Mouse (Mus musculus) hindbrain, embryonic 14.5 days (tissue): ENCODE measurements at regions not wholly inside any gene's neighbourhood (a gene's known extent, or its start where the extent isn't known, plus 50 kb on each side); places are given as distances from the start of the nearest gene placed in this dataset.

Experiments
- ATAC-seq: fragments of 200-750 bp; cut with Nextera tagmentation; 2 replicates; pipeline ENCODE4 v1.8.0; 2017; ENCODE audit warnings: moderate number of reproducible peaks, mild to moderate bottlenecking, moderate TSS enrichment, moderate library complexity; ENCODE audit not compliant: low FRiP score
- DNase-seq: peaks from one replicate; pipeline ENCODE4 v3.0.0-alpha.2; 2015; ENCODE audit warnings: low spot score
- H3K27ac ChIP-seq: fragments of 300-500 bp; sonication (generic); 2 replicates; pipeline ENCODE4 v1.5.1; 2014; ENCODE audit warnings: mild to moderate bottlenecking, moderate library complexity
- H3K27me3 ChIP-seq: fragments of 300-500 bp; sonication (generic); 2 replicates; pipeline ENCODE4 v1.6.1; 2014; ENCODE audit warnings: mild to moderate bottlenecking, low read length, mixed read lengths; ENCODE audit not compliant: control insufficient read depth, insufficient read depth
- H3K36me3 ChIP-seq: fragments of 300-500 bp; sonication (generic); replicated peaks from 2 replicates; pipeline ENCODE4 v1.6.1; 2014; ENCODE audit not compliant: control insufficient read depth, insufficient read depth
- H3K4me1 ChIP-seq: fragments of 300-500 bp; sonication (generic); replicated peaks from 2 replicates; pipeline ENCODE4 v1.6.1; 2014; ENCODE audit warnings: antibody characterized with exemption, low read length, mixed read lengths; ENCODE audit not compliant: control insufficient read depth, insufficient read depth
- H3K4me2 ChIP-seq: fragments of 300-500 bp; sonication (generic); replicated peaks from 2 replicates; pipeline ENCODE4 v1.6.1; 2014; ENCODE audit warnings: mild to moderate bottlenecking, moderate library complexity
- H3K4me3 ChIP-seq: fragments of 300-500 bp; sonication (generic); replicated peaks from 2 replicates; pipeline ENCODE4 v1.5.1; 2014; ENCODE audit warnings: mild to moderate bottlenecking, low read length
- H3K9ac ChIP-seq: fragments of 300-500 bp; sonication (generic); 2 replicates; pipeline ENCODE4 v1.6.1; 2014
- H3K9me3 ChIP-seq: fragments of 300-500 bp; sonication (generic); 2 replicates; pipeline ENCODE4 v1.6.1; 2016; ENCODE audit warnings: low read length; ENCODE audit not compliant: control insufficient read depth
- WGBS: fragments of 180-500 bp; shearing (Covaris S2); extraction: QIAGEN DNeasy Blood & Tissue Kit; methylation state at CpG from one replicate; pipeline ENCODE4 v1.1.7; 2014; 5-methylcytosine and 5-hydroxymethylcytosine counted together

DNA sequence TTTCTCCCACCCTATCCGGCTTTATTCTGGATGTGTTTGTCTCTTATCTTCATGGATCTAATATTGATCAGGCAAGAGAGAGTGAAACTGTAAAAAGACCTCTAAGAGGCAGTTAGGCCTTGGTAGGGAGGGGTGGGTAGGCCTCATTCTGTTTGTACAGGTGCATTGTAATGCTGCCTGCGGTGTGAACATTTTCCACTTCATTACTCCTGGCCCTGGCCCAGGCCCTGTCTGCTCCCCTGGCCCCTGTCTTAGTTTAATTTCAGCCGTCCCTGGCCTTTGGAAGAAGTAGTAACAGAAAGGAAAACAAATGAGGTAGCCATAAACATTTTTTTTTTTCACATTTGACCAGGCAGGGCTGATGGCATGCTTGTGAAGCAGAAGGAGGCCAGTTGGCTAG, 81.8 kb upstream of the Jun start:
- Histone ChIP-seq H3K36me3 (no peaks in the 10 kb centered on the region), H3K9ac (no peak overlapping the region), H3K4me2 (no peak overlapping the region), H3K27ac (no peak overlapping the region), H3K27me3 (0 out of 2 replicates have a peak, but pooled peaks cover 4% of the 10 kb centered on the region), H3K4me1 (peaks cover 23% of the 10 kb centered on the region; the same call in 1 of the 2 replicates), H3K9me3 (no peaks in the 10 kb centered on the region), H3K4me3 (no peak overlapping the region)
- 24% methylated on average over 3 of the region's 3 CpGs for WGBS
- DNase-seq (no peak), ATAC-seq (no peak)

DNA sequence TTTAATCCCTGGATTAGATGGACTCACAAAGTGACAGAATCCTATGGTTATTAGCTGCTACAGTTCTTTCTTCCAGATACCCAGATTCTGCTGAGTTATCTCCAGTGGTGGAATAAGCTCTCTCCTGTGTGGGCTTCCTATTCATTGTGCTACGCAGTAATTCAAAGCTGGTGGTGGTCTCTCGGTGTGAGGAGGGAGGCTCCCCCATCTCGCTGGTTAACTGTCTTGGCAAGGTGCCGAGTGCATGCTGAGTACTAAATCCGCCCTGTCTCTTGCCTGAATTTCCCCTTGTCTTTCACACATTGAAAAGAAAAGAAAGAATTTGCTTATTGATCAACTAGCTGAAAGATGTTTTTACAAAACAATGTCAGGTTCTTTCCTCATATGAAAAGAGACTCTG, 82.6 kb upstream of the Jun start:
- 8% methylated on average over 5 of the region's 5 CpGs for WGBS

DNA sequence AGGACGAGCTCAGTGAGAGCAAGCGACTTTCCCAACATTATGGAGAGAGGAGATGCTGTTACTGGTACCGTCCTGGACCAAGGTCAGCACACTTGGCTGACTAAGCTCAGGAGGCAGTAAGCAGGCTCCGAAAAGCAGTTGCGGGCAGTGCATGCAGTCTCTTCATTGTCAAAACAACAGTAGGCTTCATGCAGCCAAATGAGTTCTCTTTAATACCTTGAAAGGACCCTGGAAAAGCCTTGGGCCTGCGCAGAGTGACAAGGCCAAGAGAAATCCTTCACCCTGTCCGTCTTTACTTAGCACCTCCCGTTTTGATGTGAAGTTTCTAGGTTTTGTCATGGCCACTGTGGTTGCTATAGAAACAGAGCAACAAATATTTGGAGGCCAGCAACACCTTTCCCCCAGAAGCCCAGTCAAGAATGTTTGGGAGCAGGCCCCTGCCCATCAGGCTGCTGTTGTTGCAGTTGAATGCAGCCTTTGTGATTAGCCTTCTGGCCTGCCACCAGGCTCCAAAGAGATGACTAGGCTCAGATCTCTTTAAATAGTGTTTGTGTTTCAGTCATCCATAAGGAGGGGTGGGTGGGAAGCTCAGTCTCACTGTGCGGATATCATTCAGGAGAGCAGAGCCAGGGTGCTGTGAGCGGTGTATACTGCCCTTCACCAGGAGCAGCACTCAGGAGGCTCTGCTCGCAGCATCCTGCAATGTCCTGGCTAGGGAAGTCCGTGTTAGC, 85.6 kb upstream of the Jun start:
- 29% methylated on average over 12 of the region's 12 CpGs for WGBS
- Histone ChIP-seq H3K9ac (no peak overlapping the region), H3K9me3 (no peaks in the 10 kb centered on the region), H3K27ac (no peak overlapping the region), H3K36me3 (no peaks in the 10 kb centered on the region), H3K4me1 (peaks cover 23% of the 10 kb centered on the region; the same call in 1 of the 2 replicates), H3K4me3 (no peak overlapping the region), H3K27me3 (0 out of 2 replicates have a peak, but pooled peaks cover 4% of the 10 kb centered on the region), H3K4me2 (no peak overlapping the region)
- peak; percentile 78 for ATAC-seq
- no peak for DNase-seq

More for the DNA sequence above, 82.6 kb upstream of the Jun start:
- H3K9me3 ChIP-seq: no peaks in the 10 kb centered on the region
- no peak overlapping the region for H3K27ac ChIP-seq
- H3K27me3 ChIP-seq: 0 out of 2 replicates have a peak, but pooled peaks cover 4% of the 10 kb centered on the region
- peaks cover 23% of the 10 kb centered on the region; the same call in 1 of the 2 replicates for H3K4me1 ChIP-seq
- no peak overlapping the region for H3K4me3 ChIP-seq
- H3K36me3 ChIP-seq: no peaks in the 10 kb centered on the region
- H3K9ac ChIP-seq: no peak overlapping the region
- peak; percentile 56; the same call in 1 of the 2 replicates for ATAC-seq
- no peak overlapping the region for H3K4me2 ChIP-seq
- peak; percentile 62 for DNase-seq

DNA sequence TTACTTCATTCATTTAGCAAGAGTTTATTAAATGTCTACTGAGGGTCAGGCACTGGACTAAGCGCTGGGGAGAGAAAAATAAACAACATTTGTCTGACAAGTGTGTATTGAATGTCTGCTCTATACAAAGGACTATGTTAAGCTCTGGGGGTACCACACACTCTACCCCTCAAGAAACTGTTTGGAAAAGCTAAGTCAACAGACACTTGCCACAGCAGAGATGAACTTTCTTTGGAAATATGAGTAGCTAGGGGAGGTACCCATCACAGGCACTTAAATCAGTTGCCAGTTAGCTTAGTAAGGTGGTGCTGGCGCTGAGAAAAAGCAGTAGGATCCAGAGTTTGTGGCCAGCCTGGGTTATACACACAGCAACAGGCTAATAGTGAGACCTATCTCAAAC, 86.7 kb upstream of the Jun start:
- DNase-seq (no peak), ATAC-seq (no peak)
- no peak overlapping the region for H3K4me3 ChIP-seq
- H3K9me3 ChIP-seq: no peaks in the 10 kb centered on the region
- peaks cover 23% of the 10 kb centered on the region; the same call in 1 of the 2 replicates for H3K4me1 ChIP-seq
- H3K9ac ChIP-seq: no peak overlapping the region
- no peak overlapping the region for H3K4me2 ChIP-seq
- no peak overlapping the region for H3K27ac ChIP-seq
- H3K27me3 ChIP-seq: 0 out of 2 replicates have a peak, but pooled peaks cover 4% of the 10 kb centered on the region
- H3K36me3 ChIP-seq: no peaks in the 10 kb centered on the region
- whole genome bisulfite sequencing: 80% methylated on average over 2 of the region's 2 CpGs

DNA sequence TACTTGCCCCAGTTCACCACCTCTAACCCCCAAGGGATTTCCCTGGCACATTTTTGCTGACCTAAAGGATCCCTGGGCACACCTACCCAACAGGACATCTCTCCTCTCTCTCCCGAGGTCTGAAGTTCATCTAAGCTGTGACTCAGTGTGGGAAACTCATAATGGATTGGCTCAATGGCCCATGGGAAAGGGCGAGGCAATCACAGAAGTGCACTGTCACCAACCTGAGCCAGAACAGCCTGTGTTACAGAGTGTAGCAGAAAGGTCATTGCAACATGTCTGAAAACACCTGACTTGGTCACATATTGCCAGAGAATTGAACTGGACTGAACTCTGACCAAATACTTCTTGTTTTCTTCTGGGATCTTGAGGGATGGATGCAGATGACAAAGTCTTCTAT, 89.2 kb upstream of the Jun start:
- Histone ChIP-seq H3K9ac (no peak overlapping the region), H3K4me1 (0 out of 2 replicates have a peak, but pooled peaks cover 5% of the 10 kb centered on the region), H3K27ac (no peak overlapping the region), H3K27me3 (0 out of 2 replicates have a peak, but pooled peaks cover 4% of the 10 kb centered on the region), H3K4me3 (no peak overlapping the region), H3K36me3 (no peaks in the 10 kb centered on the region), H3K9me3 (no peaks in the 10 kb centered on the region), H3K4me2 (no peak overlapping the region)
- 81% methylated on average over 2 of the region's 2 CpGs for WGBS
- no peak for ATAC-seq
- no peak for DNase-seq

DNA sequence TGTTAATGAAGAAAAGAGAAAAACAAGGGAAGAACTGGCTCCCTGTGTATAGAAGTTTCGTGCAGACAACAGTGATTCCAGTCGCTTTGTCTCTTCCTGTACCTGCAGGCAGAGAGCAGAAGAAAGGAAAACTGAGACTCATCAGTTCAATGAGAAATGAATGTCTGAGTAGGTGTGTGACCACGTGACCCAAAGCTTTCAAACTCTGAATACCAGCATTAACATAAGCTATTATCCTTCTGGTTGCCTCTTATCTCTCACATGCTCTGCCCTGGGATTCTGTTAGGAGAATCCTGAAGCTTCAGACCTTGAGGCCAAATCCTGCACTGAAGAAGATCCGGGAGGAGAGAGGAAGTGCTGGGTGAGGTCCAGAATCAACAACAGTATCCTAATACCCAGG, 91.1 kb upstream of the Jun start:
- 0 out of 2 replicates have a peak, but pooled peaks cover 4% of the 10 kb centered on the region for H3K27me3 ChIP-seq
- no peaks in the 10 kb centered on the region for H3K36me3 ChIP-seq
- 0 out of 2 replicates have a peak, but pooled peaks cover 5% of the 10 kb centered on the region for H3K4me1 ChIP-seq
- 76% methylated on average over 4 of the region's 4 CpGs for WGBS
- H3K27ac ChIP-seq: no peak overlapping the region
- H3K9ac ChIP-seq: no peak overlapping the region
- H3K4me2 ChIP-seq: no peak overlapping the region
- ATAC-seq: no peak
- no peaks in the 10 kb centered on the region for H3K9me3 ChIP-seq
- H3K4me3 ChIP-seq: no peak overlapping the region
- no peak for DNase-seq

DNA sequence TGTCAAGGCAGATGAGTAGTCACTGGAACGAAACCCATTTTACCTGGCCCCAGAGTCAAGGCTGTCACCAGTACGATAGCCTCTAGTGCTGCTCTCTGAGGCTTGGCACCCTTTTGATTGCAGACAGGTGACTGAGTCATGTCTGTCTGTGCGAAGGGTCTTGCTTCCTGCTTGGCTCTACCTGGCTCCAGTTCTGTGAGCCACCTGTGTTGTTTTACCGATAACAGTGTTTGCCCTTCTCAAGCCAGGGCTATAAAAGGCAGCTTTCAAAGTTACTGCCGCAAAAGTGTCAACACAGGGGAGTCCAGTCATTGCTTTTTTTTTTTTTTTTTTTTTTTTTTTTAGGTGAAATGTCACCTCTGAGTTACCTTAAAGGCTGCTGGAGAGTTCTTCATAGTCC, 91.6 kb upstream of the Jun start:
- no peak overlapping the region for H3K9ac ChIP-seq
- H3K9me3 ChIP-seq: no peaks in the 10 kb centered on the region
- H3K4me3 ChIP-seq: no peak overlapping the region
- WGBS: 96% methylated on average over 5 of the region's 5 CpGs
- H3K4me1 ChIP-seq: 0 out of 2 replicates have a peak, but pooled peaks cover under 1% of the 10 kb centered on the region
- DNase-seq (no peak), ATAC-seq (no peak)
- no peak overlapping the region for H3K4me2 ChIP-seq
- no peaks in the 10 kb centered on the region for H3K36me3 ChIP-seq
- no peak overlapping the region for H3K27ac ChIP-seq
- H3K27me3 ChIP-seq: 0 out of 2 replicates have a peak, but pooled peaks cover 2% of the 10 kb centered on the region

DNA sequence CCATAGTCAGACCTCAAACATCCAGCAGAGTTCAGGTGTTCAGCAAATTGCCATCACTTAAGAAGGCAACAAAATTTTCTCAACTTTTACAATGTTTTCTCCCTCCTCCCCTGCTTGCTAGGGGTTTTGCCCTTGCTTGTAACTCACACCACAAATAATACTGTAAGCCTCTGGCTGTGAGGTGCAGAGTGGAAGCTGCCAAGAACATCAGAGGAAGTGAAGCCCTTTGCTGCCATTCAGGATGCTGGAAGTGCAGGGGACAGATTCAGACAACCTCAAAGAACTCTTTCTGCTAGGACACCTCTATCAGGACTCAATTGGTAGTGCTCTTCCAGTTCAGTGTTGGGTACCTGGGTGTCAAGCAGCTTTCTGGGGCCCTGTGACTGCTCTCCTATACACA, 92.4 kb upstream of the Jun start:
- H3K36me3 ChIP-seq: no peaks in the 10 kb centered on the region
- H3K4me3 ChIP-seq: no peak overlapping the region
- no peaks in the 10 kb centered on the region for H3K9me3 ChIP-seq
- no peak overlapping the region for H3K4me2 ChIP-seq
- H3K27me3 ChIP-seq: no peaks in the 10 kb centered on the region
- no peak for ATAC-seq
- no peak for DNase-seq
- no peak overlapping the region for H3K27ac ChIP-seq
- no peaks in the 10 kb centered on the region for H3K4me1 ChIP-seq
- H3K9ac ChIP-seq: no peak overlapping the region

DNA sequence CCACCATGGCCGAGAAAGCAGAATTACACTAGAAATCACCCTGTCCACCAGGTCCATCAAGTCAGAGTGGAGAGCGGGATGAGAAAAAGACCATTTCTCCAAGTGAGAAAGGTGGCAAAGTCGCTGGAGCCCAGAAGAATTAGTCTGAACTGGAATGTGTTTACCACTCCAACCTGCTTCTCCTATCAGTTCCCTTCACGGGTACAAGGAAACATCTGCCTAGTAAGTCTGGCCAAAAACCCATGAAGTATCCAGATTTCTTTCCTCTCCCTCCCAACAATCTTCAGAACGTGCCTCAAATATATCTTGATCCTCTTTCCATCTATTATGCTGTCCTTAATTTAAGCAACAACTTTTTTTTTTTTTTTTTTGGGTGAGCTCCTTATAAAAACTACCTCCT, 94.2 kb upstream of the Jun start:
- Histone ChIP-seq H3K36me3 (no peaks in the 10 kb centered on the region), H3K4me3 (no peak overlapping the region), H3K4me2 (no peak overlapping the region), H3K9me3 (no peaks in the 10 kb centered on the region), H3K9ac (no peak overlapping the region), H3K27me3 (no peaks in the 10 kb centered on the region), H3K27ac (no peak overlapping the region), H3K4me1 (no peaks in the 10 kb centered on the region)
- 95% methylated on average over 5 of the region's 5 CpGs for WGBS
- ATAC-seq: no peak
- DNase-seq: no peak
